Mouse (Mus musculus) retina, embryonic 14.5 days (tissue): ENCODE measurements around the gene Lmbrd2.
"Not testable (repeated sequence)": the region's sequence is repeated elsewhere in the genome, so short reads cannot be mapped to it uniquely, and the experiment has no call there.

Source experiments
- DNase-seq: peaks from one replicate; pipeline ENCODE4 v3.0.0-alpha.2; 2015; ENCODE audit warnings: low spot score

Lmbrd2 gene

GRCm38 (mm10) chr15:9134891-9135507, 5.4 kb upstream of the Lmbrd2 start:
- DNase-seq = no peak

- DNase-seq = peak; percentile 5
Observed at GRCm38 (mm10) chr15:9139447-9139846, 903 bp upstream of the Lmbrd2 start.

DNA sequence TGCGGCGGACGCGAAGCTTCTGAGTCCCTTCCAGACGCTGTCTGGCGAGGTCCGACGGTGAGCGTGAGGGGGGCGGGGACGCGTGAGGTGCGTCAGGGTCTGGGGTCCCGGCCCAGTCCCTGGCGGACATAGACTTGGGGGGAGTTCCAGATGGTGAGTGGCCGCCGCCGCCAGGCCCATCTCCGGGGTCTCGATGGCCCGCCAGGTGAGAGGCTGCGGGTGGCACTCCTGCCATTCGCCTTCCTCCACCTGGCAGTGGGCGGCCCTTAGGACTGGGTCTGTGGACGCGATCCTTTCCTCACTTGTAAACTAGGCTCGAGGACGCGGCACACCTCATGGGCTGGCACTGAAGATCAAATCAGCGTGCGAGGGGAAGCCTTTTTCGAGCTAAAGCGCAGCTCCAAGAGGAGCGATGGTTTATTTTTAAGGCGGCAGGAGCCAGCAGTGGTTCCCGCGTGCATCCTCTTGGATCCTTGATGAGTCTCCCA, 378 bp downstream of the Lmbrd2 start:
- peak; percentile 53 for DNase-seq

DNA sequence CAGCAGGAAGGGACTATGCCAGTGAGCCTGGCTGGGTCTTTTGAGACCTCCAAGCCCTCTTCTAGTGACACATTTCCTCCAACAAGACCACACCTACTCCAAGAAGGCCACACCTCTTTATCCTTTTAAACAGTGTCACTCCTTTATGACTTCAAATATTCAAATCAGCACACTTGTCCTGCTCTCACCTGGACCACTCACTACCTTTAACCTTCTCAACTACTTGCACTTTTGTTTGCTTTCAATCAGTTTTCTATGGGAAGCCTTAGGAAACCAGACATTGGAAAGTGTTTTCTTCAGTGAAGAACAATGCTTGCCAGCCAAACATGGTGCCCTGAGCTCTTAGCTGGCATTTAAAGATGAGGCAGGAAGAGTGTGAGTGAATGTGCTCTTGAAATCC, 15.0 kb downstream of the Lmbrd2 start, which contains the start of gene Skp2:
Skp2 (minus strand) TSS at position 101 of the 400 bp plus-strand sequence.
- no peak for DNase-seq

GRCm38 (mm10) chr15:9162557-9163070, 22.3 kb downstream of the Lmbrd2 start:
- no peak for DNase-seq

GRCm38 (mm10) chr15:9164125-9164524, 23.8 kb downstream of the Lmbrd2 start:
- DNase-seq = no peak

DNA sequence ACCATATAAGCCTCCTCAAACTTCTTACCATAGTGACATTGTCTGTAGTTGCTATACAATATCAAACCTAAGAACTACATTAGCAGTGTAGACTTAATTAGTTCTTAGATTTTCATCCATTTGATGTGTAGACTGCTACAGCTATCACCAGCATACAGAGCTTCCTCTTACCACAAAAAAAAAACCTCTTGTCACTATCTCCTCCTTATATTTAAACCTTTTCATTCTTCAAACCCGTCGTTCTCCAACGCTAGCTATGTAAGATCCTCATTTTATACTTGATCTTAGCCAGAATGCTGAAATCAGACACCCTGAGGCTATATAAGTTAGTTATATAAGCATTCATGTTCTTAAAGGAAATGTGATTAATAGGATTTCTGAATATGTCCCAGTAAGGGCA, 36.7 kb downstream of the Lmbrd2 start:
- no peak for DNase-seq

- DNase-seq = no peak
Observed at GRCm38 (mm10) chr15:9183995-9184394, 43.6 kb downstream of the Lmbrd2 start.

GRCm38 (mm10) chr15:9189796-9190195, 49.4 kb downstream of the Lmbrd2 start:
- no peak for DNase-seq

- peak; percentile 8 for DNase-seq
Observed at GRCm38 (mm10) chr15:9192685-9193084, 52.3 kb downstream of the Lmbrd2 start.

DNA sequence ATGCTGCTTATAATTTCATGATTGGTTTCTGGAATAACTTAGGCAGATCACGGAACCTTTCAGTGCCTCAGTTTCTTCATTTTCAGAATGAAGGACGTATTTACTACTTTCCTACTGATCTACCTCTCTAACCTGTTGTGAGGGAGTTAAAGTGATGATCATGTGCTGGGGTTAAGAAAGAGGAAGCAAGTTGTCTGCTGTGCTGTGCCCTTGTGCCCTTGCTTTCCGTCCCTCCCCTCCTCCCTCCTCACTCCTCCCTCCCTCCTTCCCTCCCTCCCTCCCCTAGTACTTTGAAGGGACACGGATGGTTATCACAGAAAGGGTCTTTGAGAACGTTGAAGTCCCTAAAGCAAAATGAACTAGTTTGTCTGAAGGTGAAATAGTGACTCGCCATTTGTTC, 58.1 kb downstream of the Lmbrd2 start:
- no peak for DNase-seq

GRCm38 (mm10) chr15:9211891-9212290, 71.5 kb downstream of the Lmbrd2 start:
- DNase-seq = no peak

- not testable (repeated sequence) for DNase-seq
Observed at GRCm38 (mm10) chr15:9213026-9213425, 72.7 kb downstream of the Lmbrd2 start.

DNA sequence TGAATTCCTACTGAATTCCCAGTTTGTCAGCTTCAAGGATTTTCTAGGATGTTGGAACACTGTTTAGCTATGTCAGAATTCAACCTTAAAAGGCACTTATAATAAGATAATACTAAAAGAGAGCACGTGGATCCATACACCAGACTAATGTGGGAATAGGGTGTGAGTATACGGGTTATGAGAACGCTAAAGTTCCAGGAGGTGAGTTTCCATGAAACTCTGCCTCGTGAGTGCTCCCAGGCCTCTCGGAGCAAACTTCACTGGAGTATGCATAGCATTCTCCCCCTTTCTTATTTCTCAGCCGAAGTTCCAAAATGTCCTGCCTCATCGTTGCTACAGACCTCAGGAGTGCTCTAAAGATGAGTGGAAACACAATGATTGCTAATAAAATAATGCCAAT, 73.1 kb downstream of the Lmbrd2 start:
- DNase-seq = not testable (repeated sequence)

GRCm38 (mm10) chr15:9216446-9216845, 76.1 kb downstream of the Lmbrd2 start:
- no peak for DNase-seq

GRCm38 (mm10) chr15:9230917-9231316, 90.6 kb downstream of the Lmbrd2 start:
- not testable (repeated sequence) for DNase-seq

GRCm38 (mm10) chr15:9246345-9246744, 106.0 kb downstream of the Lmbrd2 start:
- DNase-seq = no peak
